Mouse (Mus musculus): Measurements from ENCODE around the gene Plxna4.

DNA sequence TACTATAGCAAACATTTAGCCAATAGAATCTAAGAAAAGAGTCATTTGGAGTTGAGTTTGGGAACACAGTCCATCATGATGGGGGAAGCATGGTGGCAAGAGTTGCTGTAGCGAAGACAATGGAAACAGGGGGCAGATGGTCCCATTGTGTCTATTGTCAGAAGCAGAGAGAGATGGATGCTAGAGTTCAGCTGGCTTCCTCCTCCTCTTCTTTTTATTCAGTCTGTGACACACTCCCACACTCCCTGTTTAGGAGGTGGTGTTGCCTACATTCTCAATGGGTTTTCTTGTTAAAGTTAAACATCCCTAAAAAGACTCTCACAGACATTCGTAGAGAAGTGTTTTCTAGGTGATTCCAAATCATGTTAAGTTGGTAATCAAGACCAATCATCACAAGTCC, 14.1 kb upstream of the Plxna4 start:
- no peak for TF ChIP-seq POLR2A (IDR thresholded peaks at IDR 0.05; ENCODE audit: insufficient read depth, low read depth, low read length)
- no peak for TF ChIP-seq CTCF (IDR thresholded peaks at IDR 0.05; ENCODE audit: insufficient read depth, low read depth, low read length)

Data from olfactory bulb, adult 2 months (tissue).